ENCODE assay signal across 23 mouse cellular contexts in genomic region chr9:31238526-31238925, GRCm38 (mm10). TPM values are rescaled to one million over a fixed set of nuclear protein-coding genes. Genes with fewer than 3 reads are reported as not detected.
DNase-seq lines count a peak whose midpoint lies in the region; ATAC-seq lines count a peak whose summit lies in the region.
"Had no signal": no experiment of that assay in that cellular context is flagged by ENCODE, and none has a peak within 500 bp of the region (broad histone marks: within the 10 kb centered on the region; RNA-seq: fewer than 3 reads in every experiment).

No protein-coding gene starts in this region.

- no peak for ATAC-seq in heart, embryonic 11.5 days (replicated peaks; ENCODE audit: insufficient number of reproducible peaks, low FRiP score, low TSS enrichment)
- ATAC-seq in liver, embryonic 16.5 days (ENCODE audit: low read depth) = peak; percentile 30; the same call in 1 of the 2 replicates
- ATAC-seq in liver, embryonic 11.5 days (replicated peaks; ENCODE audit: low FRiP score) = no peak
- ATAC-seq in midbrain, embryonic 11.5 days (ENCODE audit: low FRiP score) = no peak
- no peak for ATAC-seq in midbrain, embryonic 16.5 days
- ATAC-seq: activated CD4-positive, CD25-positive, alpha-beta regulatory T cell, adult 4 months; CD4-positive, CD25-positive, alpha-beta regulatory T cell, adult 4 months; forebrain, embryonic 13.5 days; forebrain, embryonic 15.5 days; forebrain, postnatal 0 days; Patski had no signal

- no peak overlapping the region for H3K27ac ChIP-seq in heart, embryonic 11.5 days (ENCODE audit: low read depth, low read length)
- H3K27ac ChIP-seq in liver, embryonic 16.5 days (ENCODE audit: low read length) = no peak overlapping the region
- no peak overlapping the region for H3K27ac ChIP-seq in liver, embryonic 11.5 days (ENCODE audit: low read depth, low read length)
- H3K27ac ChIP-seq in midbrain, embryonic 11.5 days (ENCODE audit: low read depth, low read length) = no peak overlapping the region
- no peak overlapping the region for H3K27ac ChIP-seq in midbrain, embryonic 16.5 days (ENCODE audit: low read length)
- H3K27ac ChIP-seq: embryonic facial prominence, embryonic 10.5 days; embryonic facial prominence, embryonic 12.5 days; forebrain, embryonic 13.5 days; forebrain, embryonic 15.5 days had no signal

- no peak overlapping the region for H3K4me3 ChIP-seq in heart, embryonic 11.5 days (ENCODE audit: low read depth, low read length)
- no peak overlapping the region for H3K4me3 ChIP-seq in liver, embryonic 16.5 days (ENCODE audit: low read depth, low read length)
- H3K4me3 ChIP-seq in liver, embryonic 11.5 days (ENCODE audit: low read depth, low read length) = no peak overlapping the region
- no peak overlapping the region for H3K4me3 ChIP-seq in midbrain, embryonic 11.5 days (ENCODE audit: low read depth, low read length)
- H3K4me3 ChIP-seq in midbrain, embryonic 16.5 days (ENCODE audit: low read depth, low read length) = no peak overlapping the region
- H3K4me3 ChIP-seq: embryonic facial prominence, embryonic 10.5 days; embryonic facial prominence, embryonic 12.5 days; forebrain, embryonic 13.5 days; forebrain, embryonic 15.5 days had no signal

- WGBS in heart, embryonic 11.5 days (ENCODE audit: insufficient replicate concordance) = 72% methylated on average over 2 of the region's 2 CpGs
- 51% methylated on average over 2 of the region's 2 CpGs for WGBS in liver, embryonic 16.5 days (ENCODE audit: insufficient replicate concordance)
- WGBS in liver, embryonic 11.5 days = 66% methylated on average over 2 of the region's 2 CpGs
- WGBS in midbrain, embryonic 11.5 days = 80% methylated on average over 2 of the region's 2 CpGs
- WGBS in midbrain, embryonic 16.5 days = 90% methylated on average over 2 of the region's 2 CpGs

- no peaks in the 10 kb centered on the region for H3K9me3 ChIP-seq in heart, embryonic 11.5 days (replicated peaks; ENCODE audit: control insufficient read depth, low read length)
- no peaks in the 10 kb centered on the region for H3K9me3 ChIP-seq in liver, embryonic 16.5 days (replicated peaks; ENCODE audit: control insufficient read depth, low read length)
- H3K9me3 ChIP-seq in liver, embryonic 11.5 days (ENCODE audit: control insufficient read depth, low read length) = no peaks in the 10 kb centered on the region
- no peaks in the 10 kb centered on the region for H3K9me3 ChIP-seq in midbrain, embryonic 11.5 days (ENCODE audit: control insufficient read depth, low read length)
- H3K9me3 ChIP-seq in midbrain, embryonic 16.5 days (replicated peaks; ENCODE audit: control insufficient read depth, low read length, poor library complexity, severe bottlenecking) = no peaks in the 10 kb centered on the region
- H3K9me3 ChIP-seq: embryonic facial prominence, embryonic 10.5 days; embryonic facial prominence, embryonic 12.5 days; forebrain, embryonic 13.5 days; forebrain, embryonic 15.5 days had no signal

- no peak overlapping the region for H3K9ac ChIP-seq in heart, embryonic 11.5 days (ENCODE audit: low read depth, low read length)
- no peak overlapping the region for H3K9ac ChIP-seq in liver, embryonic 16.5 days (ENCODE audit: low read depth, low read length)
- H3K9ac ChIP-seq in liver, embryonic 11.5 days (ENCODE audit: low read depth, low read length) = no peak overlapping the region
- no peak overlapping the region for H3K9ac ChIP-seq in midbrain, embryonic 11.5 days (ENCODE audit: low read length)
- H3K9ac ChIP-seq in midbrain, embryonic 16.5 days (ENCODE audit: low read depth, low read length) = no peak overlapping the region
- H3K9ac ChIP-seq: embryonic facial prominence, embryonic 12.5 days; forebrain, embryonic 13.5 days; forebrain, embryonic 15.5 days; forebrain, postnatal 0 days had no signal

- H3K27me3 ChIP-seq in heart, embryonic 11.5 days (ENCODE audit: control insufficient read depth, insufficient read depth, low read length) = no peaks in the 10 kb centered on the region
- H3K27me3 ChIP-seq in liver, embryonic 16.5 days (ENCODE audit: control insufficient read depth, insufficient read depth, low read depth, low read length) = no peaks in the 10 kb centered on the region
- no peaks in the 10 kb centered on the region for H3K27me3 ChIP-seq in liver, embryonic 11.5 days (replicated peaks; ENCODE audit: control insufficient read depth, insufficient read depth, low read length)
- no peaks in the 10 kb centered on the region for H3K27me3 ChIP-seq in midbrain, embryonic 11.5 days (ENCODE audit: control insufficient read depth, insufficient read depth, low read length)
- H3K27me3 ChIP-seq in midbrain, embryonic 16.5 days (ENCODE audit: control insufficient read depth, insufficient read depth, low read depth, low read length) = no peaks in the 10 kb centered on the region
- H3K27me3 ChIP-seq: embryonic facial prominence, embryonic 12.5 days; forebrain, embryonic 13.5 days; forebrain, embryonic 15.5 days; Patski had no signal

- H3K4me2 ChIP-seq in heart, embryonic 11.5 days = no peak overlapping the region
- no peak overlapping the region for H3K4me2 ChIP-seq in liver, embryonic 16.5 days (ENCODE audit: low read depth, low read length)
- no peak overlapping the region for H3K4me2 ChIP-seq in liver, embryonic 11.5 days
- no peak overlapping the region for H3K4me2 ChIP-seq in midbrain, embryonic 11.5 days
- no peak overlapping the region for H3K4me2 ChIP-seq in midbrain, embryonic 16.5 days (ENCODE audit: low read length)
- H3K4me2 ChIP-seq: embryonic facial prominence, embryonic 12.5 days; forebrain, embryonic 13.5 days; forebrain, embryonic 15.5 days had no signal

- no peaks in the 10 kb centered on the region for H3K36me3 ChIP-seq in heart, embryonic 11.5 days (ENCODE audit: control insufficient read depth, insufficient read depth, low read length)
- no peaks in the 10 kb centered on the region for H3K36me3 ChIP-seq in liver, embryonic 16.5 days (ENCODE audit: control insufficient read depth, insufficient read depth)
- H3K36me3 ChIP-seq in liver, embryonic 11.5 days (ENCODE audit: control insufficient read depth, insufficient read depth, low read length) = no peaks in the 10 kb centered on the region
- no peaks in the 10 kb centered on the region for H3K36me3 ChIP-seq in midbrain, embryonic 11.5 days (ENCODE audit: control insufficient read depth, insufficient read depth, low read length)
- H3K36me3 ChIP-seq in midbrain, embryonic 16.5 days (ENCODE audit: control insufficient read depth, insufficient read depth, low read length) = no peaks in the 10 kb centered on the region
- H3K36me3 ChIP-seq: embryonic facial prominence, embryonic 10.5 days; embryonic facial prominence, embryonic 12.5 days; forebrain, embryonic 15.5 days; G1E had no signal

- peak; percentile 20 for DNase-seq in cerebellum, adult 9-10 months
- no peak for DNase-seq in cerebellum, adult 11 months
- peak; percentile 39 for DNase-seq in heart, adult 11 months
- DNase-seq in liver, embryonic 11.5 days (ENCODE audit: low spot score) = no peak
- peak; percentile 4 for DNase-seq in midbrain, embryonic 11.5 days (ENCODE audit: low spot score, missing footprints)
- DNase-seq: adrenal gland, adult 8-10 months; adrenal gland, postnatal 14 days; adrenal gland, postnatal 36 days; B cell, adult 2 months; cerebellum, adult 18-20 months; cerebellum, adult 8-10 months; forebrain, postnatal 0 days had no signal

- H3K4me1 ChIP-seq in heart, embryonic 11.5 days (ENCODE audit: control insufficient read depth, insufficient read depth, low read length) = peaks cover 7% of the 10 kb centered on the region; the same call in 1 of the 2 replicates
- H3K4me1 ChIP-seq in liver, embryonic 16.5 days (ENCODE audit: control insufficient read depth, low read depth, low read length) = no peaks in the 10 kb centered on the region
- no peaks in the 10 kb centered on the region for H3K4me1 ChIP-seq in liver, embryonic 11.5 days (replicated peaks; ENCODE audit: control insufficient read depth, insufficient read depth, low read length)
- H3K4me1 ChIP-seq in midbrain, embryonic 11.5 days (ENCODE audit: control insufficient read depth, insufficient read depth, low read length) = no peaks in the 10 kb centered on the region
- H3K4me1 ChIP-seq in midbrain, embryonic 16.5 days (ENCODE audit: control insufficient read depth, insufficient read depth, low read length) = peaks cover 4% of the 10 kb centered on the region
- H3K4me1 ChIP-seq: embryonic facial prominence, embryonic 10.5 days; forebrain, embryonic 13.5 days had no signal

RNA-seq across cellular contexts. Expression of gene Aplp2, which starts 26.9 kb away (rescaled TPM):
- 271 and 345 TPM in 2 replicates for polyA plus RNA-seq in heart, embryonic 11.5 days (2014; fragmentation: Nextera tagmentation; extraction: Ambion mirVana)
- polyA plus RNA-seq in liver, embryonic 16.5 days (2015; fragmentation: Nextera tagmentation; extraction: Ambion mirVana) = 194 and 198 TPM in 2 replicates
- 256 and 297 TPM in 2 replicates for polyA plus RNA-seq in liver, embryonic 11.5 days (2014; fragmentation: Nextera tagmentation; extraction: Ambion mirVana)
- polyA plus RNA-seq in midbrain, embryonic 11.5 days (2014; fragmentation: Nextera tagmentation; extraction: Ambion mirVana) = 233 and 256 TPM in 2 replicates
- polyA plus RNA-seq in midbrain, embryonic 16.5 days (2015; fragmentation: Nextera tagmentation; extraction: Ambion mirVana) = 361 and 403 TPM in 2 replicates

RNA-seq across cellular contexts. Expression of gene Prdm10, which starts 41.8 kb away (rescaled TPM):
- 4.7 and 5.5 TPM in 2 replicates for polyA plus RNA-seq in heart, embryonic 11.5 days (2014; fragmentation: Nextera tagmentation; extraction: Ambion mirVana)
- 2.9 and 3.1 TPM in 2 replicates for polyA plus RNA-seq in liver, embryonic 16.5 days (2015; fragmentation: Nextera tagmentation; extraction: Ambion mirVana)
- polyA plus RNA-seq in liver, embryonic 11.5 days (2014; fragmentation: Nextera tagmentation; extraction: Ambion mirVana) = 5.7 and 6.5 TPM in 2 replicates
- polyA plus RNA-seq in midbrain, embryonic 11.5 days (2014; fragmentation: Nextera tagmentation; extraction: Ambion mirVana) = 6.8 and 7.9 TPM in 2 replicates
- 9.4 and 9.6 TPM in 2 replicates for polyA plus RNA-seq in midbrain, embryonic 16.5 days (2015; fragmentation: Nextera tagmentation; extraction: Ambion mirVana)

Comparison
In these comparisons a context has a peak if more than half of its experiments do, and no peak if none do; other contexts are left out.
1. DNase-seq: peak in cerebellum, adult 9-10 months (single experiment), heart, adult 11 months (single experiment) and midbrain, embryonic 11.5 days (single experiment); none in cerebellum, adult 11 months (single experiment) and liver, embryonic 11.5 days (single experiment).